Mouse (Mus musculus) limb, embryonic 14.5 days (tissue): Measurements from ENCODE around the gene Hist1h2ac. TPM values are rescaled to one million over a fixed set of nuclear protein-coding genes. Genes with fewer than 3 reads are reported as not detected.
"Not testable (repeated sequence)": the region's sequence is repeated elsewhere in the genome, so short reads cannot be mapped to it uniquely, and the experiment has no call there.

Experiments used
- ATAC-seq: fragments of 200-750 bp; cut with Nextera tagmentation; 2 replicates; pipeline ENCODE4 v1.8.0; 2017; ENCODE audit warnings: low read depth, moderate number of reproducible peaks, moderate TSS enrichment; ENCODE audit not compliant: low FRiP score
- DNase-seq: peaks from one replicate; pipeline ENCODE4 v3.0.0-alpha.2; 2015; ENCODE audit warnings: low spot score
- H3K27ac ChIP-seq: fragments of 300-500 bp; sonication (generic); replicated peaks from 2 replicates; pipeline ENCODE4 v1.5.1; 2014; ENCODE audit warnings: low read depth, mild to moderate bottlenecking, low read length, moderate library complexity, mixed read lengths
- H3K27me3 ChIP-seq: fragments of 300-500 bp; sonication (generic); 2 replicates; pipeline ENCODE4 v1.6.1; 2014; ENCODE audit warnings: low read length, mixed read lengths; ENCODE audit not compliant: control insufficient read depth, insufficient read depth
- H3K36me3 ChIP-seq: fragments of 300-500 bp; sonication (generic); 2 replicates; pipeline ENCODE4 v1.6.1; 2014; ENCODE audit warnings: mild to moderate bottlenecking, low read length, moderate library complexity, mixed read lengths; ENCODE audit not compliant: control insufficient read depth, insufficient read depth
- H3K4me1 ChIP-seq: fragments of 300-500 bp; sonication (generic); 2 replicates; pipeline ENCODE4 v1.6.1; 2014; ENCODE audit warnings: antibody characterized with exemption, low read length, mixed read lengths; ENCODE audit not compliant: control insufficient read depth, insufficient read depth
- H3K4me2 ChIP-seq: fragments of 300-500 bp; sonication (generic); replicated peaks from 2 replicates; pipeline ENCODE4 v1.6.1; 2014; ENCODE audit warnings: low read depth, mild to moderate bottlenecking, low read length, moderate library complexity; ENCODE audit not compliant: severe bottlenecking
- H3K4me3 ChIP-seq: fragments of 300-500 bp; sonication (generic); replicated peaks from 2 replicates; pipeline ENCODE4 v1.5.1; 2014; ENCODE audit warnings: low read length
- H3K9ac ChIP-seq: fragments of 300-500 bp; sonication (generic); 2 replicates; pipeline ENCODE4 v1.6.1; 2014; ENCODE audit warnings: mild to moderate bottlenecking, low read depth, low read length, moderate library complexity; ENCODE audit not compliant: severe bottlenecking
- H3K9me3 ChIP-seq: fragments of 300-500 bp; sonication (generic); 2 replicates; pipeline ENCODE4 v1.6.1; 2016; ENCODE audit warnings: low read length; ENCODE audit not compliant: control insufficient read depth
- POLR2A ChIP-seq: fragments of 200-500 bp; IDR thresholded peaks from 2 replicates; pipeline ENCODE4 v1.8.0; 2012; ENCODE audit warnings: inconsistent platforms, mild to moderate bottlenecking, moderate library complexity, borderline replicate concordance; ENCODE audit not compliant: insufficient read depth, insufficient read length; ENCODE audit errors: extremely low read depth
- WGBS: fragments of 180-500 bp; shearing (Covaris S2); extraction: QIAGEN DNeasy Blood & Tissue Kit; methylation state at CpG from one replicate; pipeline ENCODE4 v1.1.7; 2014; 5-methylcytosine and 5-hydroxymethylcytosine counted together
- microRNA-seq: library from miRNA; unstranded; fragments of <30 nt; microRNA quantifications from one replicate; pipeline ENCODE4, GENCODE M21; 2016
- polyA plus RNA-seq, 2 experiments: library from polyadenylated mRNA; depleted of rRNA in 1 of 2; stranded (reverse) in 1 of 2; unstranded in 1 of 2; fragments of >200 nt; fragmentation: Nextera tagmentation in 1 of 2; extraction: Ambion mirVana in 1 of 2; gene quantifications; 2 replicates each; pipeline versions ENCODE4 v1.2.1 to v1.2.3; 2012 to 2014

The Hist1h2ac gene
- polyA plus RNA-seq, 2 experiments: 0.78 to 1.6 TPM

DNA sequence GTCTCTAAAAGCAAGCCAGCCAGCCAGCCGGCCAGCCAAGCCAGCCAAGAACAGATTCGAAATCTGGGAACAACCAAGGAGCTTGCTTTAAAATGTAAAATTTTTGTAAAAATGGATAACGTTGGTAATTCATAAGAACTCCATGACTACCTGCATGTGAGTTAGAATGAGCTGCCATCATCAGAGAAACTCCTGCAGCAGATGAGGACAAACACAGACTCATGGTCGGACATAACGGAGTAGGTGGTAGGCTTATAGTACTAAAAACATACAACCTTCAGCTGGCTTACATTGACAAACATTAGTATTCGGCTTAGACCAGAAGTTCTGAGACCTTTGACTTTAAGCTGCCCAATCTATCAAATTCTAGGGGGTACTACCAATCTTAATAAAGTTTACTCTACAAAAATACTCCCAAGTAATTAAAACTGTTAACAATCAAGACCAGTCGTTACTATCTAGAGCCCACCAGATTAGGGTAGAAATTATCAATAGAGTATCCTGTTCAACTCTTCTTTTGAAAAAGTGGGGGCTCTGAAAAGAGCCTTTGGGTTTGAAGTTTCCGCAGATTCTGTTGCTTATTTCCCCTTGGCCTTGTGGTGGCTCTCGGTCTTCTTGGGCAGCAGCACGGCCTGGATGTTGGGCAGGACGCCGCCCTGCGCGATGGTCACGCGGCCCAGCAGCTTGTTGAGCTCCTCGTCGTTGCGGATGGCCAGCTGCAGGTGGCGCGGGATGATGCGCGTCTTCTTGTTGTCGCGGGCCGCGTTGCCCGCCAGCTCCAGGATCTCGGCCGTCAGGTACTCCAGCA is 597 bp downstream of the Hist1h2ac start:
- H3K9me3 ChIP-seq, H3K27me3 ChIP-seq, H3K36me3 ChIP-seq: not testable (repeated sequence)
- H3K27ac ChIP-seq: peak overlapping the region; percentile 89
- peak; percentile 34 for DNase-seq
- ATAC-seq: peak; percentile 24
- peak overlapping the region; percentile 45 for H3K4me3 ChIP-seq
- H3K4me2 ChIP-seq: peak overlapping the region; percentile 50
- H3K9ac ChIP-seq: peak overlapping the region; percentile 54
- TF ChIP-seq POLR2A: 0 out of 2 replicates have a peak, but pooled peaks have one; percentile 19
- H3K4me1 ChIP-seq: peaks cover 18% of the 10 kb centered on the region
- WGBS: 13% methylated on average over 10 of the region's 30 CpGs

DNA sequence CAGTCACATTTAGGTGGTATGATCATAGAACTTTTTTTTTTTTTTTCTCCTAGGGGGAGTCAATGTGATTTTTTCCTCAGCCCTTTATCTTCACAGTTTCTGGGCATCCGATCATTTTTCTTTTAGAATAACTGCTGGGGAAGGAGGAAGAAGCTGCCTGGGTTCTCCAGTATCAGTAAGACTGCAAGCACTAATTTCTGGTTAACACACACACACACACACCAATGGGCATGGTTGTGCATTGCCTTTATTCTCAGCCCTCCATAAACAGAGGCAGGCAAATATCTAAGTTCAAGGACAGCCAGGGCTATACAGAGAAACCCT is 1.2 kb downstream of the Hist1h2ac start:
- peaks cover 18% of the 10 kb centered on the region for H3K4me1 ChIP-seq
- H3K9me3 ChIP-seq: no peaks in the 10 kb centered on the region
- TF ChIP-seq POLR2A: no peak
- H3K36me3 ChIP-seq: no peaks in the 10 kb centered on the region
- peak overlapping the region; percentile 50 for H3K4me2 ChIP-seq
- peak overlapping the region; percentile 45 for H3K4me3 ChIP-seq
- no peak for ATAC-seq
- no peak for DNase-seq
- H3K27ac ChIP-seq: peak overlapping the region; percentile 89
- H3K27me3 ChIP-seq: no peaks in the 10 kb centered on the region
- WGBS: 58% methylated on average over 1 of the region's 1 CpGs
- peak overlapping the region; percentile 54 for H3K9ac ChIP-seq

- Histone ChIP-seq H3K27me3 (no peaks in the 10 kb centered on the region), H3K4me1 (peaks cover 16% of the 10 kb centered on the region), H3K4me3 (no peak overlapping the region), H3K27ac (no peak overlapping the region), H3K36me3 (no peaks in the 10 kb centered on the region), H3K9me3 (no peaks in the 10 kb centered on the region), H3K4me2 (peak overlapping the region; percentile 50; the same call in 1 of the 2 replicates), H3K9ac (no peak overlapping the region)
- ATAC-seq (no peak), DNase-seq (no peak)
- no peak for TF ChIP-seq POLR2A
- 82% methylated on average over 6 of the region's 6 CpGs for WGBS
Observed at GRCm38 (mm10) chr13:23681990-23682582, 1.7 kb downstream of the Hist1h2ac start.

DNA sequence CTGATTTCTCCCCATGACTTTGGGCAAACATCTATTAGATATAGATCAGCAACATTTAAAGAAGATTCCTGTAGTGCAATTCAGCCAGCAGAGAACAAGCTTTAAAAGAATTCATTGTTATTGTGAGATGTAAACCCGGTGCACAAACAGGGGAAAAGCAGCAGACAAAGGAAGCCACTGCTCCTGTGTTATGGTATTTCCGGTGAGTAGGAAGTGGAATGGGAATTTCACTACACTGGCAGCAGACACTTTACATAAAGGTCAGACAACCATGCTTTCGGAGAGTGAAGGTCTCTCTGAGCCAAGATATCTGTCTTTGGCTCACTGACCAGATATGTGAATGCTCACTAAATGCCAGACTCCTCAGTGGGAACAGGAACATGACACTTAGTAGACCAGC is 21.2 kb downstream of the Hist1h2ac start:
- 67% methylated on average over 3 of the region's 3 CpGs for WGBS
- ATAC-seq: no peak
- Histone ChIP-seq H3K4me1 (no peaks in the 10 kb centered on the region), H3K27ac (no peak overlapping the region), H3K4me2 (no peak overlapping the region), H3K36me3 (no peaks in the 10 kb centered on the region), H3K4me3 (no peak overlapping the region), H3K9me3 (no peaks in the 10 kb centered on the region), H3K9ac (no peak overlapping the region), H3K27me3 (no peaks in the 10 kb centered on the region)
- DNase-seq: no peak
- no peak for TF ChIP-seq POLR2A

GRCm38 (mm10) chr13:23659636-23660366 is 23.9 kb downstream of the Hist1h2ac start:
- WGBS: 72% methylated on average over 6 of the region's 6 CpGs

More at GRCm38 (mm10) chr13:23659636-23660366, 23.9 kb downstream of the Hist1h2ac start:
- no peak overlapping the region for H3K9ac ChIP-seq
- DNase-seq (no peak), ATAC-seq (no peak)
- no peak overlapping the region for H3K27ac ChIP-seq
- no peaks in the 10 kb centered on the region for H3K4me1 ChIP-seq
- H3K36me3 ChIP-seq: no peaks in the 10 kb centered on the region
- H3K9me3 ChIP-seq: no peaks in the 10 kb centered on the region
- no peak overlapping the region for H3K4me3 ChIP-seq
- no peak overlapping the region for H3K4me2 ChIP-seq
- no peak for TF ChIP-seq POLR2A
- no peaks in the 10 kb centered on the region for H3K27me3 ChIP-seq

Small RNA genes lying within 50 kb of the gene (microRNA-seq; reads per million reads assigned to microRNA genes)
- not detected for gene Gm44350

Other genes starting within 250 kb of the Hist1h2ac start
Only the 30 nearest of the 36 such genes appear.
- gene Hist1h2af, start 150.0 kb downstream of the Hist1h2ac start, polyA plus RNA-seq (2012; rRNA removed): 557 and 662 TPM in 2 replicates
- gene Hist1h2af, start 150.0 kb downstream of the Hist1h2ac start, polyA plus RNA-seq (2014; fragmentation: Nextera tagmentation; extraction: Ambion mirVana): 9.1 and 11.0 TPM in 2 replicates
- 32.6 and 62.7 TPM in 2 replicates for gene Hist1h3g, start 148.5 kb downstream of the Hist1h2ac start, polyA plus RNA-seq (2012; rRNA removed)
- 4.1 and 6.7 TPM in 2 replicates for gene Hist1h3g, start 148.5 kb downstream of the Hist1h2ac start, polyA plus RNA-seq (2014; fragmentation: Nextera tagmentation; extraction: Ambion mirVana)
- 5.2 and 6.1 TPM in 2 replicates for gene Hist1h2bh, start 140.6 kb downstream of the Hist1h2ac start, polyA plus RNA-seq (2012; rRNA removed)
- 0.48 and 0.57 TPM in 2 replicates for gene Hist1h2bh, start 140.6 kb downstream of the Hist1h2ac start, polyA plus RNA-seq (2014; fragmentation: Nextera tagmentation; extraction: Ambion mirVana)
- 4.1 and 7.4 TPM in 2 replicates for gene Hist1h3f, start 139.9 kb downstream of the Hist1h2ac start, polyA plus RNA-seq (2012; rRNA removed)
- 0.65 and 1.00 TPM in 2 replicates for gene Hist1h3f, start 139.9 kb downstream of the Hist1h2ac start, polyA plus RNA-seq (2014; fragmentation: Nextera tagmentation; extraction: Ambion mirVana)
- 13.7 and 21.4 TPM in 2 replicates for gene Hist1h4f, start 132.3 kb downstream of the Hist1h2ac start, polyA plus RNA-seq (2012; rRNA removed)
- 2.6 and 2.8 TPM in 2 replicates for gene Hist1h4f, start 132.3 kb downstream of the Hist1h2ac start, polyA plus RNA-seq (2014; fragmentation: Nextera tagmentation; extraction: Ambion mirVana)
- 0.50 and 0.62 TPM in 2 replicates for gene Hist1h1d, start 130.7 kb downstream of the Hist1h2ac start, polyA plus RNA-seq (2012; rRNA removed)
- 0.47 and 0.61 TPM in 2 replicates for gene Hist1h1d, start 130.7 kb downstream of the Hist1h2ac start, polyA plus RNA-seq (2014; fragmentation: Nextera tagmentation; extraction: Ambion mirVana)
- gene Hist1h3e, start 121.6 kb downstream of the Hist1h2ac start, polyA plus RNA-seq (2012; rRNA removed): 36.1 and 54.1 TPM in 2 replicates
- gene Hist1h3e, start 121.6 kb downstream of the Hist1h2ac start, polyA plus RNA-seq (2014; fragmentation: Nextera tagmentation; extraction: Ambion mirVana): 6.7 and 7.0 TPM in 2 replicates
- gene Hist1h2ae, start 112.7 kb downstream of the Hist1h2ac start, polyA plus RNA-seq (2012; rRNA removed): 19.8 and 35.0 TPM in 2 replicates
- gene Hist1h2ae, start 112.7 kb downstream of the Hist1h2ac start, polyA plus RNA-seq (2014; fragmentation: Nextera tagmentation; extraction: Ambion mirVana): 103 and 109 TPM in 2 replicates
- 38.9 and 60.8 TPM in 2 replicates for gene Hist1h2bg, start 112.6 kb downstream of the Hist1h2ac start, polyA plus RNA-seq (2012; rRNA removed)
- gene Hist1h2bg, start 112.6 kb downstream of the Hist1h2ac start, polyA plus RNA-seq (2014; fragmentation: Nextera tagmentation; extraction: Ambion mirVana): 6.9 and 10.0 TPM in 2 replicates
- 17.8 and 25.9 TPM in 2 replicates for gene Hist1h2bf, start 109.8 kb downstream of the Hist1h2ac start, polyA plus RNA-seq (2012; rRNA removed)
- 5.3 and 8.5 TPM in 2 replicates for gene Hist1h2bf, start 109.8 kb downstream of the Hist1h2ac start, polyA plus RNA-seq (2014; fragmentation: Nextera tagmentation; extraction: Ambion mirVana)
- gene Hist1h2ad, start 109.6 kb downstream of the Hist1h2ac start, polyA plus RNA-seq (2012; rRNA removed): 6.1 and 13.9 TPM in 2 replicates
- 1.2 and 5.3 TPM in 2 replicates for gene Hist1h2ad, start 109.6 kb downstream of the Hist1h2ac start, polyA plus RNA-seq (2014; fragmentation: Nextera tagmentation; extraction: Ambion mirVana)
- 30.0 and 33.8 TPM in 2 replicates for gene Hist1h3d, start 108.2 kb downstream of the Hist1h2ac start, polyA plus RNA-seq (2012; rRNA removed)
- gene Hist1h3d, start 108.2 kb downstream of the Hist1h2ac start, polyA plus RNA-seq (2014; fragmentation: Nextera tagmentation; extraction: Ambion mirVana): 6.8 and 10.4 TPM in 2 replicates
- gene Hist1h4d, start 102.3 kb downstream of the Hist1h2ac start, polyA plus RNA-seq (2012; rRNA removed): 9.4 and 9.8 TPM in 2 replicates
- gene Hist1h4d, start 102.3 kb downstream of the Hist1h2ac start, polyA plus RNA-seq (2014; fragmentation: Nextera tagmentation; extraction: Ambion mirVana): 95.5 and 101 TPM in 2 replicates
- gene Hist1h2be, start 62.8 kb downstream of the Hist1h2ac start, polyA plus RNA-seq (2012; rRNA removed): 3.0 and 3.4 TPM in 2 replicates
- 1.2 and 1.5 TPM in 2 replicates for gene Hist1h2be, start 62.8 kb downstream of the Hist1h2ac start, polyA plus RNA-seq (2014; fragmentation: Nextera tagmentation; extraction: Ambion mirVana)
- 7.4 and 7.7 TPM in 2 replicates for gene Hist1h1e, start 61.4 kb downstream of the Hist1h2ac start, polyA plus RNA-seq (2012; rRNA removed)
- 15.8 and 16.4 TPM in 2 replicates for gene Hist1h1e, start 61.4 kb downstream of the Hist1h2ac start, polyA plus RNA-seq (2014; fragmentation: Nextera tagmentation; extraction: Ambion mirVana)
- gene Hist1h2bc, start 251 bp upstream of the Hist1h2ac start, polyA plus RNA-seq (2012; rRNA removed): 48.2 and 49.5 TPM in 2 replicates
- 34.9 and 44.4 TPM in 2 replicates for gene Hist1h2bc, start 251 bp upstream of the Hist1h2ac start, polyA plus RNA-seq (2014; fragmentation: Nextera tagmentation; extraction: Ambion mirVana)
- gene Hist1h1t, start 11.9 kb upstream of the Hist1h2ac start, polyA plus RNA-seq (2012; rRNA removed): 0.20 and 0.33 TPM in 2 replicates
- gene Hist1h1t, start 11.9 kb upstream of the Hist1h2ac start, polyA plus RNA-seq (2014; fragmentation: Nextera tagmentation; extraction: Ambion mirVana): 0.21 TPM in 1 of 2 replicates, not detected in the other
- gene Hist1h4c, start 14.5 kb upstream of the Hist1h2ac start, polyA plus RNA-seq (2012; rRNA removed): 5.6 and 10.0 TPM in 2 replicates
- 8.7 and 10.2 TPM in 2 replicates for gene Hist1h4c, start 14.5 kb upstream of the Hist1h2ac start, polyA plus RNA-seq (2014; fragmentation: Nextera tagmentation; extraction: Ambion mirVana)
- gene Hfe, start 26.9 kb upstream of the Hist1h2ac start, polyA plus RNA-seq (2012; rRNA removed): 3.6 and 4.5 TPM in 2 replicates
- gene Hfe, start 26.9 kb upstream of the Hist1h2ac start, polyA plus RNA-seq (2014; fragmentation: Nextera tagmentation; extraction: Ambion mirVana): 9.3 and 10.5 TPM in 2 replicates
- gene Hist1h1c, start 54.9 kb upstream of the Hist1h2ac start, polyA plus RNA-seq (2012; rRNA removed): 23.7 and 28.5 TPM in 2 replicates
- gene Hist1h1c, start 54.9 kb upstream of the Hist1h2ac start, polyA plus RNA-seq (2014; fragmentation: Nextera tagmentation; extraction: Ambion mirVana): 24.7 and 27.5 TPM in 2 replicates
- 41.4 and 92.0 TPM in 2 replicates for gene Hist1h3c, start 61.7 kb upstream of the Hist1h2ac start, polyA plus RNA-seq (2012; rRNA removed)
- 8.1 and 12.0 TPM in 2 replicates for gene Hist1h3c, start 61.7 kb upstream of the Hist1h2ac start, polyA plus RNA-seq (2014; fragmentation: Nextera tagmentation; extraction: Ambion mirVana)
- gene Hist1h2bb, start 62.8 kb upstream of the Hist1h2ac start, polyA plus RNA-seq (2012; rRNA removed): 13.5 and 15.9 TPM in 2 replicates
- gene Hist1h2bb, start 62.8 kb upstream of the Hist1h2ac start, polyA plus RNA-seq (2014; fragmentation: Nextera tagmentation; extraction: Ambion mirVana): 1.2 and 1.4 TPM in 2 replicates
- 37.1 and 40.4 TPM in 2 replicates for gene Hist1h2ab, start 67.2 kb upstream of the Hist1h2ac start, polyA plus RNA-seq (2012; rRNA removed)
- 39.0 and 40.1 TPM in 2 replicates for gene Hist1h2ab, start 67.2 kb upstream of the Hist1h2ac start, polyA plus RNA-seq (2014; fragmentation: Nextera tagmentation; extraction: Ambion mirVana)
- 52.4 and 65.5 TPM in 2 replicates for gene Hist1h3b, start 68.3 kb upstream of the Hist1h2ac start, polyA plus RNA-seq (2012; rRNA removed)
- gene Hist1h3b, start 68.3 kb upstream of the Hist1h2ac start, polyA plus RNA-seq (2014; fragmentation: Nextera tagmentation; extraction: Ambion mirVana): 6.5 and 12.4 TPM in 2 replicates
- 20.0 and 26.6 TPM in 2 replicates for gene Hist1h4b, start 73.1 kb upstream of the Hist1h2ac start, polyA plus RNA-seq (2012; rRNA removed)
- gene Hist1h4b, start 73.1 kb upstream of the Hist1h2ac start, polyA plus RNA-seq (2014; fragmentation: Nextera tagmentation; extraction: Ambion mirVana): 4.4 and 6.6 TPM in 2 replicates
- 10.1 and 16.1 TPM in 2 replicates for gene Hist1h4a, start 77.3 kb upstream of the Hist1h2ac start, polyA plus RNA-seq (2012; rRNA removed)
- 0.84 and 0.90 TPM in 2 replicates for gene Hist1h4a, start 77.3 kb upstream of the Hist1h2ac start, polyA plus RNA-seq (2014; fragmentation: Nextera tagmentation; extraction: Ambion mirVana)
- gene Hist1h3a, start 78.4 kb upstream of the Hist1h2ac start, polyA plus RNA-seq (2012; rRNA removed): 39.9 and 88.3 TPM in 2 replicates
- 7.8 and 8.6 TPM in 2 replicates for gene Hist1h3a, start 78.4 kb upstream of the Hist1h2ac start, polyA plus RNA-seq (2014; fragmentation: Nextera tagmentation; extraction: Ambion mirVana)
- gene Hist1h1a, start 79.7 kb upstream of the Hist1h2ac start, polyA plus RNA-seq (2012; rRNA removed): 4.7 and 5.4 TPM in 2 replicates
- gene Hist1h1a, start 79.7 kb upstream of the Hist1h2ac start, polyA plus RNA-seq (2014; fragmentation: Nextera tagmentation; extraction: Ambion mirVana): 3.6 and 4.8 TPM in 2 replicates
- 0.04 and 0.13 TPM in 2 replicates for gene Trim38, start 86.0 kb upstream of the Hist1h2ac start, polyA plus RNA-seq (2012; rRNA removed)
- not detected in 2 replicates for gene Trim38, start 86.0 kb upstream of the Hist1h2ac start, polyA plus RNA-seq (2014; fragmentation: Nextera tagmentation; extraction: Ambion mirVana)
- 0.01 TPM in 1 of 2 replicates, not detected in the other for gene Slc17a2, start 123.0 kb upstream of the Hist1h2ac start, polyA plus RNA-seq (2012; rRNA removed)
- gene Slc17a2, start 123.0 kb upstream of the Hist1h2ac start, polyA plus RNA-seq (2014; fragmentation: Nextera tagmentation; extraction: Ambion mirVana): not detected in 2 replicates